Mouse (Mus musculus) MEL (cell line): ENCODE measurements around the gene Gm20388. TPM values are rescaled to one million over a fixed set of nuclear protein-coding genes. Genes with fewer than 3 reads are reported as not detected.

Experiments
- DNase-seq: peaks from one replicate; pipeline ENCODE4 v3.0.0; 2011; ENCODE audit warnings: low read depth, low spot score
- H3K27ac ChIP-seq: 2 replicates; pipeline ENCODE4 v1.5.1; 2012; ENCODE audit warnings: low read depth, mild to moderate bottlenecking, control low read depth, low read length, moderate library complexity; ENCODE audit not compliant: control insufficient read depth
- H3K27me3 ChIP-seq, 2 experiments: fragments of 150-350 bp in 1 of 2; sonication (generic) in 1 of 2; 2 replicates each; pipeline ENCODE4 v1.6.1; 2012; ENCODE audit warnings: low read length in 2 of 2, mild to moderate bottlenecking in 2 of 2, improper control_type of control experiment in 1 of 2, moderate library complexity in 1 of 2; ENCODE audit not compliant: insufficient read depth in 2 of 2, control insufficient read depth in 1 of 2
- H3K36me3 ChIP-seq, 2 experiments: 2 replicates each; pipeline ENCODE4 v1.6.1; 2012 to 2014; ENCODE audit warnings: low read length in 2 of 2, improper control_type of control experiment in 1 of 2, inconsistent platforms in 1 of 2, mild to moderate bottlenecking in 1 of 2; ENCODE audit not compliant: insufficient read depth in 2 of 2, control insufficient read depth in 1 of 2
- H3K4me1 ChIP-seq, 2 experiments: fragments of 150-350 bp in 1 of 2; sonication (generic) in 1 of 2; 2 replicates each; pipeline ENCODE4 v1.6.1; 2012; ENCODE audit warnings: low read length in 2 of 2, improper control_type of control experiment in 1 of 2, mild to moderate bottlenecking in 1 of 2; ENCODE audit not compliant: insufficient read depth in 2 of 2, control insufficient read depth in 1 of 2
- H3K4me3 ChIP-seq, 2 experiments: fragments of 150-350 bp in 1 of 2; sonication (generic) in 1 of 2; 2 replicates each; pipeline ENCODE4 v1.5.1; 2012; ENCODE audit warnings: low read depth in 2 of 2, low read length in 2 of 2, mild to moderate bottlenecking in 2 of 2, moderate library complexity in 2 of 2, control low read depth in 1 of 2, improper control_type of control experiment in 1 of 2; ENCODE audit not compliant: control insufficient read depth in 1 of 2, insufficient read depth in 1 of 2
- H3K79me2 ChIP-seq: 2 replicates; pipeline ENCODE4 v1.6.1; 2012; ENCODE audit warnings: mild to moderate bottlenecking, low read length, moderate library complexity; ENCODE audit not compliant: control insufficient read depth, poor library complexity, insufficient read depth
- H3K9ac ChIP-seq: 2 replicates; pipeline ENCODE4 v1.6.1; 2012; ENCODE audit warnings: low read depth, mild to moderate bottlenecking, control low read depth, low read length, moderate library complexity; ENCODE audit not compliant: control insufficient read depth, poor library complexity, severe bottlenecking
- H3K9me3 ChIP-seq: fragments of 150-350 bp; sonication (generic); replicated peaks from 2 replicates; pipeline ENCODE4 v1.6.1; 2012; ENCODE audit warnings: mild to moderate bottlenecking, low read length, improper control_type of control experiment, moderate library complexity; ENCODE audit not compliant: insufficient read depth
- CHD1 ChIP-seq: IDR thresholded peaks from 2 replicates; pipeline ENCODE4 v1.6.1; 2012; ENCODE audit warnings: low read depth, mild to moderate bottlenecking, inconsistent platforms, low read length, improper control_type of control experiment
- CHD2 ChIP-seq: IDR thresholded peaks from 2 replicates; pipeline ENCODE4 v1.6.1; 2011; ENCODE audit warnings: low read length, improper control_type of control experiment
- CTCF ChIP-seq, 3 experiments: IDR thresholded peaks in 2 of 3; conservative IDR thresholded peaks in 1 of 3; 2 replicates each; pipeline ENCODE4 v1.5.1; 2011 to 2012; ENCODE audit warnings: low read length in 3 of 3, low read depth in 2 of 3, mild to moderate bottlenecking in 2 of 3, improper control_type of control experiment in 1 of 3, inconsistent platforms in 1 of 3, mixed read lengths in 1 of 3, moderate library complexity in 1 of 3; ENCODE audit not compliant: control insufficient read depth in 1 of 3, insufficient read depth in 1 of 3, poor library complexity in 1 of 3, severe bottlenecking in 1 of 3
- ELF1 ChIP-seq: IDR thresholded peaks from 2 replicates; pipeline ENCODE4 v1.6.1; 2014; ENCODE audit warnings: low read depth, mild to moderate bottlenecking, inconsistent platforms, low read length, improper control_type of control experiment, moderate library complexity
- EP300 ChIP-seq, 2 experiments: IDR thresholded peaks; 2 replicates each; pipeline ENCODE4 v1.6.1; 2011; ENCODE audit warnings: improper control_type of control experiment in 2 of 2, low read length in 2 of 2, low read depth in 1 of 2, mild to moderate bottlenecking in 1 of 2
- ETS1 ChIP-seq: IDR thresholded peaks from 2 replicates; pipeline ENCODE4 v1.6.1; 2012; ENCODE audit warnings: low read depth, mild to moderate bottlenecking, inconsistent platforms, low read length, improper control_type of control experiment, moderate library complexity
- GABPA ChIP-seq: IDR thresholded peaks from 2 replicates; pipeline ENCODE4 v1.6.1; 2012; ENCODE audit warnings: low read depth, mild to moderate bottlenecking, inconsistent platforms, low read length, improper control_type of control experiment, moderate library complexity
- GATA1 ChIP-seq: IDR thresholded peaks from 2 replicates; pipeline ENCODE4 v1.6.1; 2011; ENCODE audit warnings: low read depth, low read length, improper control_type of control experiment
- HCFC1 ChIP-seq: IDR thresholded peaks from 2 replicates; pipeline ENCODE4 v1.6.1; 2012; ENCODE audit warnings: low read depth, mild to moderate bottlenecking, inconsistent platforms, low read length, improper control_type of control experiment, moderate library complexity
- MAFK ChIP-seq: IDR thresholded peaks from 2 replicates; pipeline ENCODE4 v1.6.1; 2011; ENCODE audit warnings: low read depth, mild to moderate bottlenecking, low read length, improper control_type of control experiment, borderline replicate concordance
- MAZ ChIP-seq: IDR thresholded peaks from 2 replicates; pipeline ENCODE4 v1.6.1; 2012; ENCODE audit warnings: low read depth, mild to moderate bottlenecking, inconsistent platforms, low read length, improper control_type of control experiment
- MEF2A ChIP-seq: IDR thresholded peaks from 2 replicates; pipeline ENCODE4 v1.6.1; 2014; ENCODE audit warnings: low read depth, mild to moderate bottlenecking, inconsistent platforms, low read length, improper control_type of control experiment; ENCODE audit not compliant: poor library complexity, insufficient replicate concordance, severe bottlenecking; ENCODE audit errors: extremely low read depth
- MXI1 ChIP-seq: IDR thresholded peaks from 2 replicates; pipeline ENCODE4 v1.6.1; 2011; ENCODE audit warnings: mild to moderate bottlenecking, low read depth, low read length, improper control_type of control experiment
- MYC ChIP-seq: IDR thresholded peaks from 2 replicates; pipeline ENCODE4 v1.6.1; 2011; ENCODE audit warnings: low read depth, mild to moderate bottlenecking, low read length, improper control_type of control experiment, moderate library complexity
- POLR2A ChIP-seq, 2 experiments: IDR thresholded peaks; 2 replicates each; pipeline ENCODE4 v1.6.1; 2011 to 2012; ENCODE audit warnings: low read length in 2 of 2, mild to moderate bottlenecking in 2 of 2, control low read depth in 1 of 2, improper control_type of control experiment in 1 of 2, low read depth in 1 of 2, moderate library complexity in 1 of 2; ENCODE audit not compliant: control insufficient read depth in 1 of 2, insufficient read depth in 1 of 2, poor library complexity in 1 of 2
- POLR2AphosphoS5 ChIP-seq: IDR thresholded peaks from 2 replicates; pipeline ENCODE4 v1.6.1; 2012; ENCODE audit warnings: low read depth, borderline replicate concordance, mild to moderate bottlenecking, inconsistent platforms, low read length, moderate library complexity, mixed read lengths
- RCOR1 ChIP-seq: IDR thresholded peaks from 2 replicates; pipeline ENCODE4 v1.6.1; 2012; ENCODE audit warnings: low read depth, mild to moderate bottlenecking, inconsistent platforms, low read length, improper control_type of control experiment
- SIN3A ChIP-seq: IDR thresholded peaks from 2 replicates; pipeline ENCODE4 v1.6.1; 2012; ENCODE audit warnings: low read length, improper control_type of control experiment, inconsistent platforms
- TAL1 ChIP-seq: IDR thresholded peaks from 2 replicates; pipeline ENCODE4 v1.6.1; 2012; ENCODE audit warnings: mild to moderate bottlenecking, inconsistent platforms, low read length, moderate library complexity, mixed read lengths
- TCF12 ChIP-seq: IDR thresholded peaks from 2 replicates; pipeline ENCODE4 v1.6.1; 2014; ENCODE audit warnings: low read depth, mild to moderate bottlenecking, inconsistent platforms, low read length, improper control_type of control experiment, moderate library complexity
- UBTF ChIP-seq: IDR thresholded peaks from 2 replicates; pipeline ENCODE4 v1.6.1; 2012; ENCODE audit warnings: low read depth, mild to moderate bottlenecking, inconsistent platforms, low read length, improper control_type of control experiment, moderate library complexity, borderline replicate concordance; ENCODE audit not compliant: insufficient read depth
- USF1 ChIP-seq: IDR thresholded peaks from 2 replicates; pipeline ENCODE4 v1.6.1; 2014; ENCODE audit warnings: low read depth, mild to moderate bottlenecking, inconsistent platforms, low read length, improper control_type of control experiment, moderate library complexity
- USF2 ChIP-seq, 2 experiments: IDR thresholded peaks; 2 replicates each; pipeline ENCODE4 v1.6.1; 2011 to 2012; ENCODE audit warnings: improper control_type of control experiment in 2 of 2, low read length in 2 of 2, borderline replicate concordance in 1 of 2, inconsistent platforms in 1 of 2, low read depth in 1 of 2, mild to moderate bottlenecking in 1 of 2; ENCODE audit not compliant: insufficient read depth in 1 of 2
- ZC3H11A ChIP-seq: IDR thresholded peaks from 2 replicates; pipeline ENCODE4 v1.6.1; 2012; ENCODE audit warnings: low read depth, mild to moderate bottlenecking, inconsistent platforms, low read length, improper control_type of control experiment
- ZKSCAN1 ChIP-seq: IDR thresholded peaks from 2 replicates; pipeline ENCODE4 v1.6.1; 2012; ENCODE audit warnings: low read depth, mild to moderate bottlenecking, inconsistent platforms, low read length, improper control_type of control experiment, moderate library complexity
- ZMIZ1 ChIP-seq: IDR thresholded peaks from 2 replicates; pipeline ENCODE4 v1.6.1; 2012; ENCODE audit warnings: low read depth, mild to moderate bottlenecking, inconsistent platforms, low read length, improper control_type of control experiment, moderate library complexity
- polyA plus RNA-seq, 2 experiments: library from polyadenylated mRNA; stranded (reverse) in 1 of 2; unstranded in 1 of 2; fragments of >175 nt in 1 of 2; fragments of >200 nt in 1 of 2; gene quantifications; 2 replicates each; pipeline versions ENCODE4 v1.2.1 to v1.2.4; 2012; ENCODE audit warnings: low replicate concordance in 2 of 2, low read depth in 1 of 2; ENCODE audit not compliant: insufficient read length in 2 of 2, insufficient read depth in 1 of 2, missing spikeins in 1 of 2
- total RNA-seq: library from RNA; depleted of rRNA; stranded (reverse); fragments of 300-350 nt; gene quantifications from 2 replicates; pipeline ENCODE4 v1.2.3, GENCODE M21; 2012

The Gm20388 gene
- total and polyA plus RNA-seq, 3 experiments: 11.1 to 17.8 TPM; not detected in 1

DNA sequence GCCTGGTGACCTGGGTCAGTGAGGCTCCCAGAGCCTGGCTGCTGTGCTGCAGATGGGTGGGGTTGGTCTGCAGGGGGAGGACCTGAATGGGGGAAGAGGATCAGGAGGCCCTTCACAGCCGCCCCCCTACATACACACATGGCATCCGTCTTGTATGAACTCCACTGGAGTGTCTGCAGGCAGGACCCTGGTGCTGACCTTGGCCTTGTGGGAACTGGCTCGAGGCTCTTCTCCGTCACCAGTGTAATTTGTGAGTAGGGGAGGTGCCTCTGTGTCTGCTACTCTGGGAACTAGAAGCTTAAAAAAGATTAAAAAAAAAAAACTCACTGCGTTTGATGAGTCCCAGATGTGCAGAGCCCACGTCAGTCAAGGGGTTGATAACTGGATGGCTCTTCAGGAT lies 83.9 kb downstream of the Gm20388 start:
- Histone ChIP-seq H3K9me3 (no peaks in the 10 kb centered on the region), H3K27me3 (0 out of 4 replicates have a peak, but pooled peaks cover 0 to 1% of the 10 kb centered on the region in 2 experiments), H3K9ac (no peak overlapping the region), H3K27ac (no peak overlapping the region), H3K4me3 (no peak overlapping the region), H3K4me1 (no peaks in the 10 kb centered on the region), H3K36me3 (no peaks in the 10 kb centered on the region), H3K79me2 (no peaks in the 10 kb centered on the region)
- TF ChIP-seq ZKSCAN1 (no peak), ETS1 (no peak), USF2 (IDR thresholded peaks at IDR 0.05; ENCODE audit: borderline replicate concordance in 1 of 2, insufficient read depth in 1 of 2, low read depth in 1 of 2, low read length in 2 of 2) (no peak), GABPA (no peak), ZC3H11A (no peak), MEF2A (no peak), GATA1 (no peak), CHD1 (no peak), MAFK (no peak), EP300 (IDR thresholded peaks at IDR 0.05; ENCODE audit: low read depth in 1 of 2, low read length in 2 of 2) (no peak), ELF1 (no peak), MYC (no peak), HCFC1 (no peak), CTCF (IDR thresholded peaks at IDR 0.05 in 2 of 3, conservative IDR thresholded peaks at IDR 0.05 in 1 of 3; ENCODE audit: control insufficient read depth in 1 of 3, insufficient read depth in 1 of 3, low read depth in 2 of 3, low read length in 3 of 3, poor library complexity in 1 of 3, severe bottlenecking in 1 of 3) (no peak)
- no peak for DNase-seq

DNA sequence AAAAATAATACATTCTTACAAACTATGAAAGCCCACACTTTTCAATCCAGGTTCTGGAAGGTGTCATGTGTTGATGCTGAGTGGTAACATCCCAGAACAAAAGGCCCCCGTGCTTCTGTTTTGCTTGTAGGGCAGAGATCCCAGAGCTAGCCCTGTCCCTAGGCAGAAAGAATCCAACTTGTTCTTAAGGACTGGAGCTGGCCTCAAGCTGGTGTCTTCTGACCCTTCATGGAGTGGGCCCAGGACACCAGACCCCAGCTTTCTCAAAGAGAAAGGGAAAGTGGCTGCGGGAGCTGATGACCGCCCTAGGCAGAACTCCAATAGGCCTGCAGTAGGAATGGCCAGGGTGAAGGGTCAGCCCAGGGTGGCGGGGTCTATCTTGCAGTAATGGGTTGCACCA lies 86.6 kb downstream of the Gm20388 start:
- Histone ChIP-seq H3K36me3 (no peaks in the 10 kb centered on the region), H3K9ac (no peak overlapping the region), H3K9me3 (no peaks in the 10 kb centered on the region), H3K79me2 (no peaks in the 10 kb centered on the region), H3K4me1 (no peaks in the 10 kb centered on the region), H3K27me3 (0 out of 4 replicates have a peak, but pooled peaks cover 0 to 1% of the 10 kb centered on the region in 2 experiments), H3K4me3 (no peak overlapping the region), H3K27ac (no peak overlapping the region)
- TF ChIP-seq MAZ (no peak), ZC3H11A (no peak), CHD2 (no peak), ZKSCAN1 (no peak), RCOR1 (no peak), ELF1 (no peak), TCF12 (no peak), SIN3A (no peak), USF1 (no peak), POLR2AphosphoS5 (no peak), UBTF (no peak), CHD1 (no peak), POLR2A (IDR thresholded peaks at IDR 0.05; ENCODE audit: control insufficient read depth in 1 of 2, insufficient read depth in 1 of 2, low read depth in 1 of 2, low read length in 2 of 2, poor library complexity in 1 of 2) (no peak), MXI1 (no peak), ZMIZ1 (no peak), TAL1 (no peak)
- no peak for DNase-seq
